Mouse (Mus musculus) stomach, postnatal 0 days (tissue): ENCODE data around the gene Mok.

Source experiments
- CTCF ChIP-seq: IDR thresholded peaks from 2 replicates; pipeline ENCODE4 v1.5.1; 2016; ENCODE audit warnings: antibody characterized with exemption, low read depth, mild to moderate bottlenecking, moderate library complexity
- EP300 ChIP-seq: optimal IDR thresholded peaks from 2 replicates; pipeline ENCODE3; 2016; ENCODE audit warnings: antibody characterized with exemption

- TF ChIP-seq CTCF (no peak), EP300 (no peak)
Observed at GRCm38 (mm10) chr12:110840348-110841198, at the start of gene Mok.
